Mouse (Mus musculus): ENCODE measurements at regions not wholly inside any gene's neighbourhood (a gene's known extent, or its start where the extent isn't known, plus 50 kb on each side); places are given as distances from the start of the nearest gene placed in this dataset.

GRCm38 (mm10) chr1:16904690-16905089, 811.6 kb upstream of the 4930444P10Rik start:
- TF ChIP-seq CTCF (IDR thresholded peaks at IDR 0.05; ENCODE audit: low read depth) (no peak), EP300 (IDR thresholded peaks at IDR 0.05; ENCODE audit: low read depth) (no peak)

All from heart, postnatal 0 days (tissue).